In the genomic region with DNA sequence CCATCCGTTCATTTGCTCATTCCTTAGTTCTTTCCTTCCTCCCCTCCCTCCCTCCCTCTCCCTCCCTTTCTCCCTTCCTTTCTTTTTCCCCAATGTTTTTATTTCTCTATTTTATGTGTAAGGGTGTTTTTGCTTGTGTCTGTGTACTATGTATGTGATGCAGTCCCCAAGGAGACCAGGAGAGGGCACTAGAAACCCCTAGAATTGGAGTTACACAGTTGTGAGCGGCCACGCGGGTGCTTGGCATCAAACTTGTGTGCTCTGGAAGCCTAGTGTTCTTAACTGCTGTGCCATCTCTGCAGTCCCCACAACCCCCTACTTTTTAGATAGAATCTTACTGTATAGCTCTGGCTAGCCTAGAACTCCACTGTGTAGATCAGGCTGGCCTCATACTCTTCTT, we compare ENCODE assay signal across 8 mouse cellular contexts. TPM values are rescaled to one million over a fixed set of nuclear protein-coding genes. Genes with fewer than 3 reads are reported as not detected.
DNase-seq lines count a peak whose midpoint lies in the region; ATAC-seq lines count a peak whose summit lies in the region.

No protein-coding gene starts in this region.

- H3K9ac ChIP-seq in forebrain, embryonic 14.5 days (ENCODE audit: low read length) = no peak overlapping the region
- no peak overlapping the region for H3K9ac ChIP-seq in forebrain, embryonic 15.5 days (replicated peaks)

- no peaks in the 10 kb centered on the region for H3K4me1 ChIP-seq in forebrain, embryonic 14.5 days (ENCODE audit: control insufficient read depth, insufficient read depth, low read length)
- H3K4me1 ChIP-seq in forebrain, embryonic 15.5 days = no peaks in the 10 kb centered on the region

- H3K36me3 ChIP-seq in forebrain, embryonic 14.5 days (ENCODE audit: control insufficient read depth, insufficient read depth, low read length) = no peaks in the 10 kb centered on the region
- H3K36me3 ChIP-seq in forebrain, embryonic 15.5 days = no peaks in the 10 kb centered on the region

- H3K4me3 ChIP-seq in forebrain, embryonic 14.5 days (ENCODE audit: low read depth, low read length) = no peak overlapping the region
- H3K4me3 ChIP-seq in forebrain, embryonic 15.5 days = no peak overlapping the region

- H3K4me2 ChIP-seq in forebrain, embryonic 14.5 days (ENCODE audit: low read length) = no peak overlapping the region
- no peak overlapping the region for H3K4me2 ChIP-seq in forebrain, embryonic 15.5 days (replicated peaks)

- ATAC-seq in forebrain, embryonic 14.5 days = no peak
- no peak for ATAC-seq in forebrain, embryonic 15.5 days (replicated peaks)
- no peak for ATAC-seq in granulocyte monocyte progenitor cell, adult 5-6 weeks (replicated peaks; ENCODE audit: poor library complexity, severe bottlenecking)

- H3K9me3 ChIP-seq in forebrain, embryonic 14.5 days (replicated peaks; ENCODE audit: control insufficient read depth, low read length) = peaks cover 11% of the 10 kb centered on the region; the same call in 1 of the 2 replicates
- peaks cover 14% of the 10 kb centered on the region for H3K9me3 ChIP-seq in forebrain, embryonic 15.5 days

- 56% methylated on average over 4 of the region's 4 CpGs for WGBS in forebrain, embryonic 14.5 days
- 55% methylated on average over 4 of the region's 4 CpGs for WGBS in forebrain, embryonic 15.5 days

- peak; percentile 6 for DNase-seq in forebrain, embryonic 14.5 days (ENCODE audit: low spot score)
- peak; percentile 2 for DNase-seq in spleen, adult 12 weeks (ENCODE audit: low spot score)
- no peak for DNase-seq in spleen, postnatal 36 days (ENCODE audit: low spot score in 2 of 2)
- peak; percentile 20 for DNase-seq in kidney, postnatal 10 days
- DNase-seq in thymus, postnatal 0 days (ENCODE audit: low spot score) = peak; percentile 40
- DNase-seq in cerebellum, adult 11-12 months = no peak

- no peak overlapping the region for H3K27ac ChIP-seq in forebrain, embryonic 14.5 days (ENCODE audit: low read depth, low read length)
- no peak overlapping the region for H3K27ac ChIP-seq in forebrain, embryonic 15.5 days (replicated peaks)

- no peaks in the 10 kb centered on the region for H3K27me3 ChIP-seq in forebrain, embryonic 14.5 days (replicated peaks; ENCODE audit: control insufficient read depth, insufficient read depth, low read length)
- H3K27me3 ChIP-seq in forebrain, embryonic 15.5 days = no peaks in the 10 kb centered on the region

RNA-seq across cellular contexts. Expression of a gene that starts 52.3 kb away (rescaled TPM):
- 196 and 221 TPM in 2 replicates for polyA plus RNA-seq in forebrain, embryonic 14.5 days (2014; fragmentation: Nextera tagmentation; extraction: Ambion mirVana)
- 244 and 247 TPM in 2 replicates for polyA plus RNA-seq in forebrain, embryonic 15.5 days (2015; fragmentation: Nextera tagmentation; extraction: Ambion mirVana)
- polyA plus RNA-seq in thymus, postnatal 0 days (2015; fragmentation: Nextera tagmentation; extraction: Ambion mirVana) = 168 and 172 TPM in 2 replicates
- 89.9 and 107 TPM in 2 replicates for total RNA-seq in granulocyte monocyte progenitor cell, adult 5-6 weeks (2014; fragmentation: Nextera tagmentation)
- total RNA-seq in granulocyte monocyte progenitor cell, adult 5-6 weeks (2017) = 136 and 172 TPM in 2 replicates

RNA-seq across cellular contexts. Expression of a gene that starts 55.3 kb away (rescaled TPM):
- 20.1 and 21.8 TPM in 2 replicates for polyA plus RNA-seq in forebrain, embryonic 14.5 days (2014; fragmentation: Nextera tagmentation; extraction: Ambion mirVana)
- polyA plus RNA-seq in forebrain, embryonic 15.5 days (2015; fragmentation: Nextera tagmentation; extraction: Ambion mirVana) = 32.2 and 32.6 TPM in 2 replicates
- polyA plus RNA-seq in thymus, postnatal 0 days (2015; fragmentation: Nextera tagmentation; extraction: Ambion mirVana) = 12.1 and 19.0 TPM in 2 replicates
- total RNA-seq in granulocyte monocyte progenitor cell, adult 5-6 weeks (2014; fragmentation: Nextera tagmentation) = 58.4 and 65.7 TPM in 2 replicates
- total RNA-seq in granulocyte monocyte progenitor cell, adult 5-6 weeks (2017) = 58.0 and 58.9 TPM in 2 replicates

Comparison
In these comparisons a context has a peak if more than half of its experiments do, and no peak if none do; other contexts are left out.
1. DNase-seq: peak in forebrain, embryonic 14.5 days (single experiment), spleen, adult 12 weeks (single experiment), kidney, postnatal 10 days (single experiment) and thymus, postnatal 0 days (single experiment); none in spleen, postnatal 36 days (0 of 2) and cerebellum, adult 11-12 months (single experiment).